Mouse (Mus musculus): ENCODE measurements around the gene Dnm2.

DNA sequence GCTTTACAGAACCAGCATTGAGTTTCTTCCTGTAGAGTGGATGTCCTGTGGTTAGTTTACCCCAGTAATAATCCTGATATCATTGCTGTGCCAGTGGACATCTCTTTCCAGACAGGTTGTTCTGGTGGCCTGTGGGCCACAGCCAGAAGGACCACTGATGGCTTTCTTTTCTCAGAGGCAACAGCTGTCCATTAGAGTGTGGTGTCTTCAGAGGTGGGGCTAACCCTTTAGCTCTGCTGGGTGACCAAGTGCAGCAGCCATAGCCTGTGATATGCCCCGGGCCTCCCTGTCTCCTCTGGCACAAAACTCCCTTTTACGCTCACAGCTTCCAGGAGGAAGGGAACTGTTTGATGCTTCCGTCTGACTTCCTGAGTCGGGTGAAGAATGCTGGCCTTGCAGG, 19.9 kb downstream of the Dnm2 start:
- TF ChIP-seq CTCF (IDR thresholded peaks at IDR 0.05; ENCODE audit: insufficient read depth, low read length): no peak
- TF ChIP-seq POLR2A (IDR thresholded peaks at IDR 0.05; ENCODE audit: borderline replicate concordance, extremely low read depth, low read depth, low read length): no peak

Data from lung, adult 2 months (tissue).